Mouse (Mus musculus) mouse trophoblast stem cell (cell line): ENCODE results near the gene Hapln3.

Source experiments
- in situ Hi-C, 2 experiments: fragments of 300-500 bp; cut with MseI, MboI; formaldehyde crosslinking; loops; 2 replicates in 1 of 2; 3 replicates in 1 of 2; pipeline ENCODE4 v1.15.1; 2025

The Hapln3 gene

GRCm38 (mm10) chr7:79130843-79131444 lies at the start of gene Hapln3:
Gene Hapln3 (minus strand): TSS chr7:79131018.
- in situ Hi-C loops = no loop called here

- in situ Hi-C loops = no loop called here
Measured at GRCm38 (mm10) chr7:79173800-79174199, 43.0 kb upstream of the Hapln3 start.

GRCm38 (mm10) chr7:79171782-79172181 lies 41.0 kb upstream of the Hapln3 start:
- in situ Hi-C loops = no loop called here

- in situ Hi-C loops = no loop called here
Measured at GRCm38 (mm10) chr7:79167006-79167562, 36.3 kb upstream of the Hapln3 start.

GRCm38 (mm10) chr7:79159406-79159805 lies 28.6 kb upstream of the Hapln3 start:
- in situ Hi-C loops = no loop called here

GRCm38 (mm10) chr7:79149522-79149921 lies 18.7 kb upstream of the Hapln3 start:
- in situ Hi-C loops = no loop called here

GRCm38 (mm10) chr7:79148711-79149266 lies 18.0 kb upstream of the Hapln3 start, which contains the start of gene Mfge8:
Gene Mfge8 (minus strand): TSS chr7:79149060.
- in situ Hi-C loops = no loop called here

- in situ Hi-C loops = no loop called here
Measured at GRCm38 (mm10) chr7:79147931-79148653, 17.3 kb upstream of the Hapln3 start.

- in situ Hi-C loops = no loop called here
Measured at GRCm38 (mm10) chr7:79147011-79147837, 16.4 kb upstream of the Hapln3 start.

GRCm38 (mm10) chr7:79140897-79141296 lies 10.1 kb upstream of the Hapln3 start:
- in situ Hi-C loops = loop anchor here (5.0 kb wide), 1 partner anchor 86 kb away; no protein-coding TSS in a partner anchor

GRCm38 (mm10) chr7:79139891-79140591 lies 9.2 kb upstream of the Hapln3 start:
- in situ Hi-C loops = loop anchor here (5.0 kb wide), 1 partner anchor 87 kb away; no protein-coding TSS in a partner anchor

- in situ Hi-C loops = no loop called here
Measured at GRCm38 (mm10) chr7:79139328-79139824, 8.6 kb upstream of the Hapln3 start.

GRCm38 (mm10) chr7:79133391-79133790 lies 2.6 kb upstream of the Hapln3 start:
- in situ Hi-C loops = no loop called here

- in situ Hi-C loops = no loop called here
Measured at GRCm38 (mm10) chr7:79130385-79130784, 433 bp downstream of the Hapln3 start.

GRCm38 (mm10) chr7:79129883-79130282 lies 935 bp downstream of the Hapln3 start:
- in situ Hi-C loops = no loop called here

GRCm38 (mm10) chr7:79123465-79123864 lies 7.4 kb downstream of the Hapln3 start:
- in situ Hi-C loops = no loop called here

- in situ Hi-C loops = no loop called here
Measured at GRCm38 (mm10) chr7:79113848-79114247, 17.0 kb downstream of the Hapln3 start.

GRCm38 (mm10) chr7:79096492-79096891 lies 34.3 kb downstream of the Hapln3 start:
- in situ Hi-C loops = no loop called here

GRCm38 (mm10) chr7:79089111-79089510 lies 41.7 kb downstream of the Hapln3 start:
- in situ Hi-C loops = no loop called here

- in situ Hi-C loops = loop anchor here (5.0 kb wide), 1 partner anchor 158 kb away; no protein-coding TSS in a partner anchor
Measured at GRCm38 (mm10) chr7:79080572-79081399, 50.0 kb downstream of the Hapln3 start.
